Mouse (Mus musculus) cerebellum, postnatal 14 days (tissue): ENCODE data around the gene Gm6096.

ENCODE experiments used
- DNase-seq, 2 experiments: peaks; one replicate each; pipeline ENCODE4 v3.0.0; 2021; ENCODE audit warnings: mixed read lengths in 2 of 2

Gene Gm6096

DNA sequence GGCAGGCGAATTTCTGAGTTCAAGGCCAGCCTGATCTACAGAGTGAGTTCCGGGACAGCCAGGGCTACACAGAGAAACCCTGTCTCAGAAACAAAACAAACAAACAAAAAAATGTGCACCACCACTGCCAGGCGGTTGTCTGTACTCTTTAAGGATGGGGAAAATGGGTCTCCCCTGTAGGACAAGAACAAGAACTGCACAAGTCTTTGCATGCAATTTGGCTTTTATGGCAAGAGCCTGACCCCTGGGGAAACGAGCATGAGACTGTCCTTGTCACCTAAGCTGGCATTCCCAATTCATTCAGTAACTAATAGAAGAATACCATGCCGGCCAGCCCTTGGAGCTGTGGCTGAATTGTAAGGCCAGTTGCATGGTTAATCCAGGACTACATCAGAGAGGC lies 15.2 kb upstream of the Gm6096 start:
- DNase-seq: no peak

- peak in 1 of 2 experiments; percentile 36 for DNase-seq
Measured at GRCm38 (mm10) chr7:34238086-34238485, 12.8 kb upstream of the Gm6096 start.

GRCm38 (mm10) chr7:34242176-34242575 lies 8.7 kb upstream of the Gm6096 start:
- DNase-seq: peak; percentile 95 to 96

DNA sequence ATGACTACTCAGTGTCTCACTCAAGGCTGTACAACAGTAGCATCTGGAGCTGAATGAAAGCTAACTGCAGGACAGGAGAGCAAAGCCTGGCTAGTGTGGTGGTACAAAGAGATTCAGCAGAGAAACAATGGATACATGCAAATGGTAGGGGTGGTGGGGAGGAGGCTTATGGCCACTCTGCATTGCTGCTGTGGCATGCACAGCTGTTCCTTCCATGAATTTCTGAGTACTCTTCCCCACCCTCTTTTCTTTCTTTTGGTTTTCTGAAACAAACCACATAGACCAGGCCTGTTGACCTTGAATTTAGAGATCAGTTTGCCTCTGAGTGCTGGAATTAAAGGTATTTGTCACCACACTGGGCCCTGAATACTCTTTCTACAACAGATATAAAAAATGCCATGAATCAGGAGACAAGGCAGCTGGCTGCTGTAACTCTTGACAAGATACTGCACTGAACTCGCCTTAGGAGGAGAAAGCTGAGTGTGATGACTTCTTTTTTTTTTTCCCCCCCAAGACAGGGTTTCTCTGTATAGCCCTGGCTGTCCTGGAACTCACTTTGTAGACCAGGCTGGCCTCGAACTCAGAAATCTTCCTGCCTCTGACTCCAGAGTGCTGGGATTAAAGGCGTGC lies 3.9 kb upstream of the Gm6096 start:
- DNase-seq: no peak

- no peak for DNase-seq
Measured at GRCm38 (mm10) chr7:34252030-34252429, 1.2 kb downstream of the Gm6096 start.

DNA sequence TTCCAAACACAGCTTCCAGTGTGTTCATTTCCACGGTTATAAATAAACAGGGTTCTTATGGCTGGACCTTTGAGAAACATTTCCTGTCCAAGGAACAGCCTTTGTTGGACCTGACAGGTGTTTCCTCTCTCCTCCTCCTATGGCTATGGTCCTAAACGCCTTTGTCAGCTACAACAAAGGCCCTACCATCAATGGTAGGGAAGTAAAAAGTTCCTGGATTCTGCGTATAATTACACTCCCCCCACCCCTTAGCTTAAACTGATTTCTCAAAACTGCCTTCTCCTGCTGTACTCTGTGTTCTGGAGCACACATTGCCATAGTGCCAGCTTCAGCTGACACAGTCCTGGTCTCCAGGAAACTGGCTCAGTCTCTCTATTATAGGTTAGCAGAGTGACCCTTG lies 4.3 kb downstream of the Gm6096 start:
- DNase-seq: no peak

DNA sequence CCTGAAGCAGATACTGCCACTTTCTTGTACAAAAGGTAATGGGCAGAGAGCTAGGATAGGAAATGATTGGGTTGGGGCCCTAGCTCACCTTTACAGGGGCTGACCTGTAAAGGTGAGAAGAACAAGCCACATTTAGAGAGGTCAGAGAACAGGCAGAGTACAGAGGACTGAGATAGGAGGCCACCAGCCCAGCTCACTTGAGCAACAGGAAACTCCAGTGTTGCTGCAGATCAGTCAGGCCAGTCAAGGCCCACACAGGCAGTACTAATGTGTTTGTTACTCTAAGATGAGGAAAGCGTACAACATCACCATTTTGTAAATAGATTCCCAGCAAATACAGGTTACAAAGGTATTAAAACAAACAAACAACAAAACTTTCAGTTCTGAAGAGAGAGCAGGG lies 5.1 kb downstream of the Gm6096 start:
- DNase-seq: no peak

GRCm38 (mm10) chr7:34257279-34257678 lies 6.4 kb downstream of the Gm6096 start:
- DNase-seq: no peak

DNA sequence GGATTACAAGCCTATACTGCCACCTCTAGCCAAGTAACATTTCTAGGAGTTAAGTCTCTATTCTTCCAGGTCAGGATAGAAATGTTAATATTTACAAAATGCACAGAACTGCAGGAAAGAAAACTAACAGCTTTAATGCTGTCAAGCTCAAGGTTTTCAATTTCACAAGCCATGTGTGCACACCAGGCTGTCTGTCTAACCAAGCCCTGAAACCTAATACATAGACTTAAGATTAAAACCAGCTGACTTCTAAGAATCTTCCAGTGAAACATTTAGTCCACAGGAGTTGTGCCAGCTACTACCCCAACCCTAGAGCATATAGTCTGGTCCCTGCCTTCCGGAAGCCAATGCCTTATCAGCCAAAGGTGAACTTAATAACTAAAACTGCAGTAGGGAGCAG lies 7.6 kb downstream of the Gm6096 start:
- no peak for DNase-seq

- DNase-seq: no peak
Measured at GRCm38 (mm10) chr7:34263437-34263836, 12.6 kb downstream of the Gm6096 start.

DNA sequence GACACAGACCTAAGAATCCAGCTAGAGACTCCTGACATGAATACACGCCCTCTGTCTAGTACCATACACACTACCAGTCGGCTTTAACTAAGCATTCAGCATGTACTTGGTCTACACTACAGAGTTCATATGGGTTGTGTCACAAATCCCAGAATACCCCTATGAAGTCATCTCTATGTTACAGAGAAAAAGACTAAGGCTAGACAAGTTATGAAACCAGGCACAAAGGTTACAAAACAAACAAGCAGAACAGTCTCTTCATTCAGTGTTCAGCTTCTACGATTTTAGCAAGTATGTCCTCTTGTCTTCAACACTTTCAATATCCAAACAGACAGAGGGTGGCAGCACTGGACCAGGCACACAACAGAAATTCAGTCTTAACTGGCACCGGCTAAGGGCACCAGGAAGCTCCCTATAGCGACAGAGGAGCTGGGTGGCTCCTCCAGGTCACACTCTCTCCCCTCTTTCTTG lies 15.1 kb downstream of the Gm6096 start:
- DNase-seq: peak; percentile 80 to 82

- DNase-seq: peak in 1 of 2 experiments; percentile 7
Measured at GRCm38 (mm10) chr7:34266421-34266820, 15.6 kb downstream of the Gm6096 start.

DNA sequence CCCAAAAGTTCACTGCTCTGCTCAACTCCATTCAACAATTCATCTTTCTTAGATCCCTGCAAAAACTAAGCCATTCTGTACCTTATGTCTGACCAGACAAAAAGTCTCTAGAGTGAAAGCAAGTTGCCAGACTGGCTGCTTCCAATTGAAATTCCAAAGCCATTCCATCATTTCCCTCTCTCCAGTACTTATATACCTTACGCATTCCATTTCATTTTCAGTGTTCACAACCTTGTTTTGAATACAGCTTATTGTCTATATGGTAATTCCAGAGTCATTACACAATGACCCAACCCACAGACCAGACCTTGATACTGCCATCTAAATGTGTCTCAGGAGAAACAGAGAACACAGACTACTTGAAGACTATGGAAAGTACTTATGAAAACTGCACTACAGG lies 17.6 kb downstream of the Gm6096 start:
- no peak for DNase-seq

- no peak for DNase-seq
Measured at GRCm38 (mm10) chr7:34272465-34272864, 21.6 kb downstream of the Gm6096 start.

GRCm38 (mm10) chr7:34276066-34276465 lies 25.2 kb downstream of the Gm6096 start:
- DNase-seq: no peak

DNA sequence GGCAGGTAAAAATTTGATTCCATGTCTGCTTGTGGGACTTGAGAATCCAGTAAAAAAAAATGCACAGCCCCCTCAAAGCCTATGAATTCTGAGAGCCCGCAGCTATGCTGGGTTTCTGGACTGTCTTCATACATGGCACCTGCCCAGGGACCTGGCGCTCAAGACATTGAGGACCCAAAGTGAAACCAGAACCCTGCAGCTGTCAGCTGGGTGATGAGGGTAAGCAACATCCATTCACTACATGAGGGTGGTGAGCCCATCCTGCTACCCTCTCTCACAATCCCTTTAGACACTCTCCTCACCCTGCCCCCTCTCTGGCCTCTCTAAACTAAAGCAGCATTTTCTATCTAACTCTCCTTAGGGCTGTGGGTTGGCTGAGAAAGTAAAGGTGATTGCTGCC lies 26.8 kb downstream of the Gm6096 start:
- DNase-seq: peak in 1 of 2 experiments; percentile 10

GRCm38 (mm10) chr7:34290450-34291151 lies 39.8 kb downstream of the Gm6096 start:
- DNase-seq: no peak

GRCm38 (mm10) chr7:34291265-34291664 lies 40.4 kb downstream of the Gm6096 start:
- DNase-seq: no peak

GRCm38 (mm10) chr7:34292633-34293032 lies 41.8 kb downstream of the Gm6096 start:
- DNase-seq: no peak

DNA sequence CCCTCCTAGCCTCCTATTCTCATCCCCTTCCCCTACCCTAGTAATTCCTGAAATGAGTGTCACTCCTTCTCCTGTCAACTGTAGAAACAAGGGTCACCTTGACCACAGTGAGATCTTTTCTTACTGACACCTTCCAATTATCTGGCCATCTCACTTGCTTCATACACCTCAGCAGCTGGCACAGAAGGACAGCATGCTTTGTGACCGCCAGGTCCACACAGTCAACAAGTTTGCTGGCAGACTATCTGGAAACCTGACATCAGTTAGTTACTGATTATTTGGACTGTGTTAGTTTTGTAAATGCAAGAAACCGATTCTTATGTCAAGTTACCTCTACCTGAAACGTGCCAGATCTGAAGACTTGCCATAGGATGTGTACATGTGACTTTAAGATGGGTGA lies 45.3 kb downstream of the Gm6096 start:
- DNase-seq: no peak

GRCm38 (mm10) chr7:34298818-34299217 lies 48.0 kb downstream of the Gm6096 start:
- no peak for DNase-seq
